Comparison of ENCODE assay signal across 9 mouse cellular contexts in the genomic region with DNA sequence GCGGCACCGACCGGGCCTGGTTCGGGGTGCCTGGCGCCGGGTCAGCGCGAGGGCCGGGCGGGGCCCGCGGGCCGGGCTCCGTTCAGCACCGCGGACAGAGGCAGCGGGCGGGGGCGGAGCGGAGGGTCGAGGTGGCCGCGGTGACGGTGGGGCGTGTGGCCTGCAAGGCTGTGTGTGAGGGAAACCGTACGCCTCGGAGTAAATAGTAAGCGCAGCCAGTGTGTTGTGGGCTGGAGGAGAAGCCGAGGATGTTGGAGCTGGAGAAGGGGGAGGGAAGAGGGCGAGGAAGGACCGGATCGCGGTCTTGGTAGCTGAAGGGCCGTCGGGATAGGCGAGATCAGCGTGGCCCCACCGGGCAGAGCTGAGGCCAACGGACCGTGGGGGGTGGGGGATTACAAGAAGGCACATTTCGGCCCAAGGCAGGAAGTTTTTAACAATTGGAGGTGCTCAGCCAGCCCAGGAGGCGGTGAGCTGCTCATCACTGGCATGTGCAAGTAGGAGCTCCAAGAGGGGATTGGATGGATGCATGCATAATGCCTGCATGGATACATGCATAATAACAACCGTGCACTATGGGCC. TPM values are rescaled to one million over a fixed set of nuclear protein-coding genes. Genes with fewer than 3 reads are reported as not detected.
A peak's percentile ranks its signal among the peaks of the same experiment; 100 is the strongest.
DNase-seq lines count a peak whose midpoint lies in the region; ATAC-seq and TF ChIP-seq lines count a peak whose summit lies in the region.
"Had no signal": no experiment of that assay in that cellular context is flagged by ENCODE, and none has a peak within 500 bp of the region (broad histone marks: within the 10 kb centered on the region; RNA-seq: fewer than 3 reads in every experiment).

No protein-coding gene starts in this region.

- intact Hi-C loops in left cerebral cortex, adult 2 months (cut with DNase I) = loop anchor here (5.0 kb wide), 1 partner anchor 37 kb away; no protein-coding TSS in a partner anchor

- H3K4me1 ChIP-seq in hindbrain, embryonic 13.5 days (replicated peaks) = peaks cover 48% of the 10 kb centered on the region

- ATAC-seq in hindbrain, embryonic 13.5 days (ENCODE audit: low FRiP score) = peak; percentile 80

- H3K4me3 ChIP-seq in hindbrain, embryonic 13.5 days = peak overlapping the region; percentile 83
- peak overlapping the region; percentile 66 for H3K4me3 ChIP-seq in left cerebral cortex, adult 2 months

- TF ChIP-seq CTCF in left cerebral cortex, adult 2 months (IDR thresholded peaks at IDR 0.05) = no peak

- no peaks in the 10 kb centered on the region for H3K9me3 ChIP-seq in hindbrain, embryonic 13.5 days

- H3K4me2 ChIP-seq in hindbrain, embryonic 13.5 days = peak overlapping the region; percentile 63

- peak overlapping the region; percentile 95 for H3K9ac ChIP-seq in hindbrain, embryonic 13.5 days

- peak overlapping the region; percentile 93 for H3K27ac ChIP-seq in hindbrain, embryonic 13.5 days
- peak overlapping the region; percentile 71; the same call in 1 of the 2 replicates for H3K27ac ChIP-seq in left cerebral cortex, adult 2 months

- no peaks in the 10 kb centered on the region for H3K36me3 ChIP-seq in hindbrain, embryonic 13.5 days

- 3% methylated on average over 42 of the region's 44 CpGs for WGBS in hindbrain, embryonic 13.5 days

- peak; percentile 9 for DNase-seq in T-cell, adult 2 months (ENCODE audit: low spot score)
- peak; percentile 78 for DNase-seq in cerebellum, adult 8-10 months
- DNase-seq in forelimb bud, embryonic 11.5 days (ENCODE audit: low read depth, low spot score) = peak; percentile 53
- DNase-seq in left cerebral cortex, adult 2 months (ENCODE audit: extremely low spot score in 1 of 2, low spot score in 2 of 2) = peak; percentile 32 to 50
- DNase-seq in lung, postnatal 25 days (ENCODE audit: low spot score) = peak; percentile 24
- DNase-seq in retina, embryonic 14.5 days (ENCODE audit: low spot score) = peak; percentile 70
- DNase-seq in yolk sac, embryonic 10.5 days (ENCODE audit: low spot score) = peak; percentile 61

- H3K27me3 ChIP-seq in hindbrain, embryonic 13.5 days = peaks cover 28% of the 10 kb centered on the region

RNA-seq across cellular contexts. Expression of gene Mmp24, which starts 0.6 kb away (rescaled TPM):
- polyA plus RNA-seq in hindbrain, embryonic 13.5 days (2015; fragmentation: Nextera tagmentation; extraction: Ambion mirVana) = 11.3 and 11.9 TPM in 2 replicates
- total RNA-seq in left cerebral cortex, adult 2 months (2021) = 10 to 100 TPM; 35.6 to 37.8 TPM

RNA-seq across cellular contexts. Expression of gene Procr, which starts 24.9 kb away (rescaled TPM):
- polyA plus RNA-seq in hindbrain, embryonic 13.5 days (2015; fragmentation: Nextera tagmentation; extraction: Ambion mirVana) = 2.8 and 4.1 TPM in 2 replicates
- 1 to 10 TPM; 1.2 to 1.4 TPM for total RNA-seq in left cerebral cortex, adult 2 months (2021)

RNA-seq across cellular contexts. Expression of gene Gm17581, which starts 40.1 kb away (rescaled TPM):
- polyA plus RNA-seq in hindbrain, embryonic 13.5 days (2015; fragmentation: Nextera tagmentation; extraction: Ambion mirVana) = not detected in 2 replicates
- not detected for total RNA-seq in left cerebral cortex, adult 2 months (2021)
- polyA plus RNA-seq: gonadal fat pad, adult 2 months had no signal

RNA-seq across cellular contexts. Expression of gene BC029722, which starts 43.5 kb away (rescaled TPM):
- 28.5 and 28.6 TPM in 2 replicates for polyA plus RNA-seq in hindbrain, embryonic 13.5 days (2015; fragmentation: Nextera tagmentation; extraction: Ambion mirVana)
- total RNA-seq in left cerebral cortex, adult 2 months (2021) = 10 to 100 TPM; 53.1 to 56.8 TPM

RNA-seq across cellular contexts. Expression of gene Edem2, which starts 46.5 kb away (rescaled TPM):
- polyA plus RNA-seq in hindbrain, embryonic 13.5 days (2015; fragmentation: Nextera tagmentation; extraction: Ambion mirVana) = 45.3 and 46.4 TPM in 2 replicates
- total RNA-seq in left cerebral cortex, adult 2 months (2021) = 10 to 100 TPM; 18.7 to 19.2 TPM

Comparison
In these comparisons a context has a peak if more than half of its experiments do, and no peak if none do; other contexts are left out.
1. Peak in every context shown above with its lines: DNase-seq, ATAC-seq, H3K4me3 ChIP-seq and H3K27ac ChIP-seq.
2. DNase-seq: peak in every context shown above with its lines; median percentile 78 in cerebellum, adult 8-10 months; 70 in retina, embryonic 14.5 days; 61 in yolk sac, embryonic 10.5 days; 53 in forelimb bud, embryonic 11.5 days; 41 in left cerebral cortex, adult 2 months; 24 in lung, postnatal 25 days; 9 in T-cell, adult 2 months.